Mouse (Mus musculus) cerebellum, postnatal 14 days (tissue): ENCODE results near the gene Arf1.
"Not testable (repeated sequence)": the region's sequence is repeated elsewhere in the genome, so short reads cannot be mapped to it uniquely, and the experiment has no call there.

ENCODE experiments used
- DNase-seq, 2 experiments: peaks; one replicate each; pipeline ENCODE4 v3.0.0; 2021; ENCODE audit warnings: mixed read lengths in 2 of 2

The Arf1 gene

GRCm38 (mm10) chr11:59226251-59226650 is 1.8 kb downstream of the Arf1 start:
- no peak for DNase-seq

GRCm38 (mm10) chr11:59225167-59225566 is 2.9 kb downstream of the Arf1 start:
- DNase-seq = no peak

GRCm38 (mm10) chr11:59224470-59224869 is 3.6 kb downstream of the Arf1 start:
- DNase-seq = no peak

GRCm38 (mm10) chr11:59224025-59224424 is 4.0 kb downstream of the Arf1 start:
- DNase-seq = no peak

- DNase-seq = no peak
Observed at GRCm38 (mm10) chr11:59222306-59222705, 5.8 kb downstream of the Arf1 start.

GRCm38 (mm10) chr11:59221604-59222003 is 6.5 kb downstream of the Arf1 start:
- DNase-seq = no peak

- peak in 1 of 2 experiments; percentile 57 for DNase-seq
Observed at GRCm38 (mm10) chr11:59219064-59219463, 9.0 kb downstream of the Arf1 start.

- DNase-seq = no peak
Observed at GRCm38 (mm10) chr11:59218389-59218998, 9.6 kb downstream of the Arf1 start.

- no peak for DNase-seq
Observed at GRCm38 (mm10) chr11:59216955-59217354, 11.1 kb downstream of the Arf1 start.

GRCm38 (mm10) chr11:59212892-59213494 is 15.1 kb downstream of the Arf1 start:
- DNase-seq = peak in 1 of 2 experiments; percentile 50

- DNase-seq = not testable (repeated sequence)
Observed at GRCm38 (mm10) chr11:59212320-59212719, 15.8 kb downstream of the Arf1 start.

- DNase-seq = not testable (repeated sequence)
Observed at GRCm38 (mm10) chr11:59211561-59211960, 16.5 kb downstream of the Arf1 start.

GRCm38 (mm10) chr11:59210020-59210419 is 18.1 kb downstream of the Arf1 start:
- no peak for DNase-seq

GRCm38 (mm10) chr11:59209580-59209979 is 18.5 kb downstream of the Arf1 start:
- DNase-seq = peak in 1 of 2 experiments; percentile 51

GRCm38 (mm10) chr11:59209003-59209441 is 19.0 kb downstream of the Arf1 start:
- peak; percentile 67 to 78 for DNase-seq

- DNase-seq = peak; percentile 96 to 97
Observed at GRCm38 (mm10) chr11:59208153-59208831, 19.8 kb downstream of the Arf1 start, which contains the start of gene 2310033P09Rik. Gene 2310033P09Rik (plus strand): TSS chr11:59208321.

- DNase-seq = peak; percentile 96
Observed at GRCm38 (mm10) chr11:59202081-59202995, 25.7 kb downstream of the Arf1 start, which contains the start of gene Mrpl55. Gene Mrpl55 (plus strand): TSS chr11:59202486.

- no peak for DNase-seq
Observed at GRCm38 (mm10) chr11:59201216-59202002, 26.7 kb downstream of the Arf1 start.

GRCm38 (mm10) chr11:59196230-59196629 is 31.8 kb downstream of the Arf1 start:
- no peak for DNase-seq

GRCm38 (mm10) chr11:59192059-59192386 is 36.0 kb downstream of the Arf1 start, which contains the start of gene Guk1:
Gene Guk1 (minus strand): TSS chr11:59192212.
- no peak for DNase-seq

- DNase-seq = peak; percentile 87 to 89
Observed at GRCm38 (mm10) chr11:59191231-59192058, 36.6 kb downstream of the Arf1 start.
